Mouse (Mus musculus): ENCODE results near the gene Cela3b.
"Not testable (repeated sequence)": the region's sequence is repeated elsewhere in the genome, so short reads cannot be mapped to it uniquely, and the experiment has no call there.

DNA sequence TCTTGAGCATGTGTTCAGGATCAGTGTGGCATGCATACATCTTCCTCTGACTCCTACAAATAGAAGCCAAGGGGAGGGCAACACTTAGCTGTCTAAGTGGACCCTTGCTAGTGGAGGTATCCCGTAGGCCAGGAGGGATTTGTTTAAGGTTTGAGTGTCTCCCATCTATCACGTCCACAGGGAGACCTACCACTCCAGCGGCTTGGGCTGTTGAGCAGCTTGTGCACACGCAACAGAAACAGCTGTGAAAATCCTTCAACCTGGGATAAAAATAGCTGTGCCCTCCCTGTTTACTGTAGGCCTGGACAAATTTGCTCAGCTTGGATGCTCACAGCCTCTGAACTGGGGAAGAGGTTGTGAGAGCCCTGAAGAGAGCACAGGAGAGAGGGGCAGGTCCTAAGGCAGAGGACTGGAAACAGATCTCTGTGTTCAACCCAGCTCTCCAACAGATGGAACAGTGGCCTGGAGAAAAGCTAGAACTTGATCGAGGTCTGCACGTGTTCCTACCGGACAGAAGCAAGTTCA, 18.1 kb downstream of the Cela3b start:
- not testable (repeated sequence) for TF ChIP-seq CTCF (IDR thresholded peaks at IDR 0.05; ENCODE audit: low read depth, low read length); POLR2A (IDR thresholded peaks at IDR 0.05; ENCODE audit: borderline replicate concordance, low read depth, low read length)
